15 mouse cellular contexts compared by ENCODE assay signal in genomic region chr2:29771611-29772461, GRCm38 (mm10). TPM values are rescaled to one million over a fixed set of nuclear protein-coding genes. Genes with fewer than 3 reads are reported as not detected.
DNase-seq lines count a peak whose midpoint lies in the region; ATAC-seq and TF ChIP-seq lines count a peak whose summit lies in the region.
"Had no signal": no experiment of that assay in that cellular context is flagged by ENCODE, and none has a peak within 500 bp of the region (broad histone marks: within the 10 kb centered on the region; RNA-seq: fewer than 3 reads in every experiment).

No protein-coding gene starts in this region.

- H3K4me1 ChIP-seq in liver, embryonic 15.5 days (replicated peaks): peaks cover 22% of the 10 kb centered on the region
- H3K4me1 ChIP-seq in liver, embryonic 11.5 days (replicated peaks; ENCODE audit: control insufficient read depth, insufficient read depth, low read length): peaks cover 9% of the 10 kb centered on the region
- H3K4me1 ChIP-seq: forebrain, embryonic 15.5 days; neural tube, embryonic 13.5 days had no signal

- no peak overlapping the region for H3K4me3 ChIP-seq in liver, embryonic 15.5 days (replicated peaks)
- H3K4me3 ChIP-seq in liver, embryonic 11.5 days (ENCODE audit: low read depth, low read length): no peak overlapping the region
- H3K4me3 ChIP-seq in myocyte: no peak overlapping the region
- H3K4me3 ChIP-seq: forebrain, embryonic 15.5 days; neural tube, embryonic 13.5 days had no signal

- H3K9me3 ChIP-seq in liver, embryonic 15.5 days (replicated peaks): no peaks in the 10 kb centered on the region
- H3K9me3 ChIP-seq in liver, embryonic 11.5 days (ENCODE audit: control insufficient read depth, low read length): no peaks in the 10 kb centered on the region
- H3K9me3 ChIP-seq: forebrain, embryonic 15.5 days; neural tube, embryonic 13.5 days had no signal

- no peak overlapping the region for H3ac ChIP-seq in myocyte (ENCODE audit: control insufficient read depth, insufficient read length)

- 29% methylated on average over 8 of the region's 8 CpGs for WGBS in liver, embryonic 15.5 days (ENCODE audit: insufficient replicate concordance)
- 53% methylated on average over 8 of the region's 8 CpGs for WGBS in liver, embryonic 11.5 days

- ATAC-seq in liver, embryonic 15.5 days (ENCODE audit: insufficient read depth): 0 out of 2 replicates have a peak, but pooled peaks have one; percentile 50
- no peak for ATAC-seq in liver, embryonic 11.5 days (replicated peaks; ENCODE audit: low FRiP score)
- ATAC-seq: forebrain, embryonic 15.5 days had no signal

- no peaks in the 10 kb centered on the region for H3K79me2 ChIP-seq in myocyte (ENCODE audit: control insufficient read depth, insufficient read depth)

- no peaks in the 10 kb centered on the region for H3K27me3 ChIP-seq in liver, embryonic 15.5 days
- H3K27me3 ChIP-seq in liver, embryonic 11.5 days (replicated peaks; ENCODE audit: control insufficient read depth, insufficient read depth, low read length): no peaks in the 10 kb centered on the region
- no peaks in the 10 kb centered on the region for H3K27me3 ChIP-seq in myocyte (ENCODE audit: control insufficient read depth, insufficient read depth, insufficient read length)
- H3K27me3 ChIP-seq: forebrain, embryonic 15.5 days; neural tube, embryonic 13.5 days had no signal

- no peak for DNase-seq in liver, embryonic 11.5 days (ENCODE audit: low spot score)
- DNase-seq in adrenal gland, adult 2 months: peak; percentile 78
- DNase-seq in fibroblast of lung, adult 2 months (ENCODE audit: low read depth): peak; percentile 60
- no peak for DNase-seq in left cerebral cortex, postnatal 14 days (ENCODE audit: low spot score in 2 of 2)
- no peak for DNase-seq in testis, postnatal 10 days (ENCODE audit: low spot score)
- no peak for DNase-seq in gastrocnemius, postnatal 36 days
- DNase-seq: kidney, postnatal 14 days; lung, postnatal 10 days; spleen, adult 18-20 months; thymus, postnatal 4 days had no signal

- H3K36me3 ChIP-seq in liver, embryonic 15.5 days (replicated peaks): peaks cover 5% of the 10 kb centered on the region; the same call in 1 of the 2 replicates
- peaks cover 5% of the 10 kb centered on the region; the same call in 1 of the 2 replicates for H3K36me3 ChIP-seq in liver, embryonic 11.5 days (ENCODE audit: control insufficient read depth, insufficient read depth, low read length)
- H3K36me3 ChIP-seq in myocyte (ENCODE audit: control insufficient read depth, insufficient read depth): no peaks in the 10 kb centered on the region

- H3K27ac ChIP-seq in liver, embryonic 15.5 days (replicated peaks): no peak overlapping the region
- no peak overlapping the region for H3K27ac ChIP-seq in liver, embryonic 11.5 days (ENCODE audit: low read depth, low read length)
- H3K27ac ChIP-seq: forebrain, embryonic 15.5 days; hindbrain, embryonic 14.5 days; neural tube, embryonic 13.5 days had no signal

- TF ChIP-seq POLR2A in myocyte (IDR thresholded peaks at IDR 0.05; ENCODE audit: insufficient read length, low read depth): no peak

- no peak overlapping the region for H3K4me2 ChIP-seq in liver, embryonic 15.5 days
- no peak overlapping the region for H3K4me2 ChIP-seq in liver, embryonic 11.5 days
- no peak overlapping the region for H3K4me2 ChIP-seq in myocyte (ENCODE audit: low read depth)
- H3K4me2 ChIP-seq: forebrain, embryonic 15.5 days; hindbrain, embryonic 14.5 days; neural tube, embryonic 13.5 days had no signal

- H3K9ac ChIP-seq in liver, embryonic 15.5 days: no peak overlapping the region
- no peak overlapping the region for H3K9ac ChIP-seq in liver, embryonic 11.5 days (ENCODE audit: low read depth, low read length)
- H3K9ac ChIP-seq: forebrain, embryonic 15.5 days; hindbrain, embryonic 14.5 days; neural tube, embryonic 13.5 days had no signal

- intact Hi-C loops in left cerebral cortex, postnatal 14 days (cut with DNase I): no loop called here
- intact Hi-C loops in gastrocnemius, postnatal 36 days (cut with DNase I): no loop called here

TF ChIP-seq in myocyte, 11 proteins besides CTCF, POLR2A, EP300 and RAD21:
- TF ChIP-seq MYOG (IDR thresholded peaks at IDR 0.05; ENCODE audit: control insufficient read depth in 1 of 3, insufficient read depth in 1 of 3, insufficient read length in 2 of 3, low read depth in 2 of 3) (no peak), SRF (IDR thresholded peaks at IDR 0.05; ENCODE audit: control insufficient read depth, insufficient read length, low read depth) (no peak), TCF3 (IDR thresholded peaks at IDR 0.05; ENCODE audit: insufficient read length, low read depth) (no peak), USF1 (IDR thresholded peaks at IDR 0.05; ENCODE audit: low read depth) (no peak), CEBPB (IDR thresholded peaks at IDR 0.05; ENCODE audit: insufficient read depth, poor library complexity, severe bottlenecking) (peak; percentile 87), POLR2AphosphoS2 (IDR thresholded peaks at IDR 0.05; ENCODE audit: insufficient read length, low read depth) (peak; percentile 15), MAX (IDR thresholded peaks at IDR 0.05; ENCODE audit: low read depth) (no peak), REST (IDR thresholded peaks at IDR 0.05; ENCODE audit: insufficient read depth, insufficient read length) (no peak), E2F4 (IDR thresholded peaks at IDR 0.05; ENCODE audit: insufficient read depth) (no peak), TCF12 (IDR thresholded peaks at IDR 0.05; ENCODE audit: insufficient read depth, poor library complexity, severe bottlenecking) (no peak), MYOD1 (IDR thresholded peaks at IDR 0.05; ENCODE audit: control insufficient read depth in 1 of 3, insufficient read length in 2 of 3, low read depth in 2 of 3) (no peak)

RNA-seq across cellular contexts. Expression of gene Gm13547, which starts 12.7 kb away (rescaled TPM):
- polyA plus RNA-seq in liver, embryonic 15.5 days (2015; fragmentation: Nextera tagmentation; extraction: Ambion mirVana): not detected in 2 replicates
- 1.1 TPM in 1 of 2 replicates, not detected in the other for polyA plus RNA-seq in liver, embryonic 11.5 days (2014; fragmentation: Nextera tagmentation; extraction: Ambion mirVana)
- total RNA-seq in adrenal gland, adult 2 months (2021): not detected
- not detected in 2 replicates for polyA plus RNA-seq in adrenal gland, adult 2 months (2012; rRNA removed)
- not detected for polyA plus RNA-seq in myocyte (2012; fragmentation: generic; extraction: Trizol)
- total RNA-seq in left cerebral cortex, postnatal 14 days (2021): not detected
- not detected for total RNA-seq in gastrocnemius, postnatal 36 days (2021)
- polyA plus RNA-seq: hindbrain, embryonic 14.5 days had no signal

RNA-seq across cellular contexts. Expression of gene Coq4, which starts 15.5 kb away (rescaled TPM):
- polyA plus RNA-seq in liver, embryonic 15.5 days (2015; fragmentation: Nextera tagmentation; extraction: Ambion mirVana): 11.4 and 11.7 TPM in 2 replicates
- polyA plus RNA-seq in liver, embryonic 11.5 days (2014; fragmentation: Nextera tagmentation; extraction: Ambion mirVana): 36.1 and 38.8 TPM in 2 replicates
- total RNA-seq in adrenal gland, adult 2 months (2021): 10 to 100 TPM; 20.2 to 21.6 TPM
- 191 and 216 TPM in 2 replicates for polyA plus RNA-seq in adrenal gland, adult 2 months (2012; rRNA removed)
- polyA plus RNA-seq in myocyte (2012; fragmentation: generic; extraction: Trizol): 24.4 TPM
- 10 to 100 TPM; 35.6 to 37.5 TPM for total RNA-seq in left cerebral cortex, postnatal 14 days (2021)
- total RNA-seq in gastrocnemius, postnatal 36 days (2021): 10 to 100 TPM in 1 of 2 experiments, 1 to 10 TPM in 1; 8.1 to 11.2 TPM

RNA-seq across cellular contexts. Expression of gene Trub2, which starts 16.5 kb away (rescaled TPM):
- polyA plus RNA-seq in liver, embryonic 15.5 days (2015; fragmentation: Nextera tagmentation; extraction: Ambion mirVana): 11.1 and 13.0 TPM in 2 replicates
- polyA plus RNA-seq in liver, embryonic 11.5 days (2014; fragmentation: Nextera tagmentation; extraction: Ambion mirVana): 27.7 and 29.0 TPM in 2 replicates
- 10 to 100 TPM; 39.3 to 42.8 TPM for total RNA-seq in adrenal gland, adult 2 months (2021)
- polyA plus RNA-seq in adrenal gland, adult 2 months (2012; rRNA removed): 25.6 and 30.7 TPM in 2 replicates
- polyA plus RNA-seq in myocyte (2012; fragmentation: generic; extraction: Trizol): 46.6 TPM
- 10 to 100 TPM; 47.9 to 51.2 TPM for total RNA-seq in left cerebral cortex, postnatal 14 days (2021)
- total RNA-seq in gastrocnemius, postnatal 36 days (2021): 10 to 100 TPM; 21.7 to 24.6 TPM

RNA-seq across cellular contexts. Expression of gene Gm13420, which starts 20.4 kb away (rescaled TPM):
- polyA plus RNA-seq in liver, embryonic 15.5 days (2015; fragmentation: Nextera tagmentation; extraction: Ambion mirVana): 0.41 and 0.44 TPM in 2 replicates
- polyA plus RNA-seq in liver, embryonic 11.5 days (2014; fragmentation: Nextera tagmentation; extraction: Ambion mirVana): 0.77 and 0.88 TPM in 2 replicates
- total RNA-seq in adrenal gland, adult 2 months (2021): not detected
- polyA plus RNA-seq in adrenal gland, adult 2 months (2012; rRNA removed): 0.16 TPM in 1 of 2 replicates, not detected in the other
- not detected for polyA plus RNA-seq in myocyte (2012; fragmentation: generic; extraction: Trizol)
- 1 to 10 TPM; 2.3 TPM for total RNA-seq in left cerebral cortex, postnatal 14 days (2021)
- total RNA-seq in gastrocnemius, postnatal 36 days (2021): not detected
- polyA plus RNA-seq: forebrain, embryonic 15.5 days had no signal

RNA-seq across cellular contexts. Expression of gene Slc27a4, which starts 30.6 kb away (rescaled TPM):
- 3.2 and 4.1 TPM in 2 replicates for polyA plus RNA-seq in liver, embryonic 15.5 days (2015; fragmentation: Nextera tagmentation; extraction: Ambion mirVana)
- 5.2 and 5.3 TPM in 2 replicates for polyA plus RNA-seq in liver, embryonic 11.5 days (2014; fragmentation: Nextera tagmentation; extraction: Ambion mirVana)
- 10 to 100 TPM; 34.6 to 39.4 TPM for total RNA-seq in adrenal gland, adult 2 months (2021)
- 40.2 and 49.0 TPM in 2 replicates for polyA plus RNA-seq in adrenal gland, adult 2 months (2012; rRNA removed)
- polyA plus RNA-seq in myocyte (2012; fragmentation: generic; extraction: Trizol): 26.8 TPM
- 10 to 100 TPM; 93.4 to 96.7 TPM for total RNA-seq in left cerebral cortex, postnatal 14 days (2021)
- total RNA-seq in gastrocnemius, postnatal 36 days (2021): 1 to 10 TPM; 7.1 to 7.5 TPM

Comparison
In these comparisons a context has a peak if more than half of its experiments do, and no peak if none do; other contexts are left out.
1. DNase-seq: peak in adrenal gland, adult 2 months (single experiment) and fibroblast of lung, adult 2 months (single experiment); none in liver, embryonic 11.5 days (single experiment), left cerebral cortex, postnatal 14 days (0 of 2), testis, postnatal 10 days (single experiment) and gastrocnemius, postnatal 36 days (0 of 2).